Mouse (Mus musculus): ENCODE results near the gene Extl1. TPM values are rescaled to one million over a fixed set of nuclear protein-coding genes. Genes with fewer than 3 reads are reported as not detected.

The Extl1 gene
- polyA plus RNA-seq, 1 experiment from 2014 or later, result 0.26 TPM

GRCm38 (mm10) chr4:134409286-134409685 lies 25.6 kb upstream of the Extl1 start:
- H3K27ac ChIP-seq (ENCODE audit: low read depth, low read length), result no peak overlapping the region
- no peak overlapping the region for H3K9ac ChIP-seq (ENCODE audit: low read depth, low read length)
- H3K27me3 ChIP-seq (ENCODE audit: control insufficient read depth, insufficient read depth, low read length), result no peaks in the 10 kb centered on the region
- no peaks in the 10 kb centered on the region for H3K9me3 ChIP-seq (ENCODE audit: control insufficient read depth, low read length)
- H3K36me3 ChIP-seq (ENCODE audit: control insufficient read depth, insufficient read depth, low read length), result no peaks in the 10 kb centered on the region
- ATAC-seq (ENCODE audit: low FRiP score) (no peak), DNase-seq (ENCODE audit: low spot score) (no peak)
- 73% methylated on average over 5 of the region's 5 CpGs for WGBS
- no peak overlapping the region for H3K4me3 ChIP-seq (ENCODE audit: low read depth, low read length)
- H3K4me1 ChIP-seq (replicated peaks; ENCODE audit: control insufficient read depth, insufficient read depth, low read length), result no peaks in the 10 kb centered on the region
- H3K4me2 ChIP-seq (replicated peaks; ENCODE audit: low read depth, low read length), result no peak overlapping the region

- Histone ChIP-seq H3K27me3 (ENCODE audit: control insufficient read depth, insufficient read depth, low read length) (no peaks in the 10 kb centered on the region), H3K27ac (ENCODE audit: low read depth, low read length) (no peak overlapping the region), H3K36me3 (ENCODE audit: control insufficient read depth, insufficient read depth, low read length) (no peaks in the 10 kb centered on the region), H3K9ac (ENCODE audit: low read depth, low read length) (no peak overlapping the region), H3K4me1 (replicated peaks; ENCODE audit: control insufficient read depth, insufficient read depth, low read length) (peaks cover 5% of the 10 kb centered on the region), H3K4me2 (replicated peaks; ENCODE audit: low read depth, low read length) (no peak overlapping the region), H3K9me3 (ENCODE audit: control insufficient read depth, low read length) (no peaks in the 10 kb centered on the region), H3K4me3 (ENCODE audit: low read depth, low read length) (no peak overlapping the region)
- ATAC-seq (ENCODE audit: low FRiP score) (no peak), DNase-seq (ENCODE audit: low spot score) (no peak)
- WGBS, result 57% methylated on average over 7 of the region's 7 CpGs
These were observed 20.1 kb upstream of the Extl1 start for GRCm38 (mm10) chr4:134403721-134404120.

- DNase-seq (ENCODE audit: low spot score) (no peak), ATAC-seq (ENCODE audit: low FRiP score) (no peak)
- H3K4me2 ChIP-seq (replicated peaks; ENCODE audit: low read depth, low read length), result no peak overlapping the region
- H3K27me3 ChIP-seq (ENCODE audit: control insufficient read depth, insufficient read depth, low read length), result no peaks in the 10 kb centered on the region
- no peak overlapping the region for H3K27ac ChIP-seq (ENCODE audit: low read depth, low read length)
- H3K4me3 ChIP-seq (ENCODE audit: low read depth, low read length), result no peak overlapping the region
- 76% methylated on average over 16 of the region's 16 CpGs for WGBS
- no peaks in the 10 kb centered on the region for H3K9me3 ChIP-seq (ENCODE audit: control insufficient read depth, low read length)
- H3K4me1 ChIP-seq (replicated peaks; ENCODE audit: control insufficient read depth, insufficient read depth, low read length), result peaks cover 5% of the 10 kb centered on the region
- H3K36me3 ChIP-seq (ENCODE audit: control insufficient read depth, insufficient read depth, low read length), result no peaks in the 10 kb centered on the region
- no peak overlapping the region for H3K9ac ChIP-seq (ENCODE audit: low read depth, low read length)
These were observed 19.1 kb upstream of the Extl1 start for GRCm38 (mm10) chr4:134402571-134403262.

GRCm38 (mm10) chr4:134401856-134402570 lies 18.4 kb upstream of the Extl1 start:
- no peak for DNase-seq (ENCODE audit: low spot score)
- no peaks in the 10 kb centered on the region for H3K36me3 ChIP-seq (ENCODE audit: control insufficient read depth, insufficient read depth, low read length)
- 71% methylated on average over 16 of the region's 16 CpGs for WGBS
- no peak overlapping the region for H3K4me2 ChIP-seq (replicated peaks; ENCODE audit: low read depth, low read length)
- no peaks in the 10 kb centered on the region for H3K27me3 ChIP-seq (ENCODE audit: control insufficient read depth, insufficient read depth, low read length)
- H3K4me3 ChIP-seq (ENCODE audit: low read depth, low read length), result no peak overlapping the region
- no peaks in the 10 kb centered on the region for H3K9me3 ChIP-seq (ENCODE audit: control insufficient read depth, low read length)
- H3K9ac ChIP-seq (ENCODE audit: low read depth, low read length), result no peak overlapping the region
- peak; percentile 43; the same call in 1 of the 2 replicates for ATAC-seq (ENCODE audit: low FRiP score)
- H3K4me1 ChIP-seq (replicated peaks; ENCODE audit: control insufficient read depth, insufficient read depth, low read length), result peaks cover 5% of the 10 kb centered on the region
- H3K27ac ChIP-seq (ENCODE audit: low read depth, low read length), result no peak overlapping the region

GRCm38 (mm10) chr4:134401181-134401661 lies 17.6 kb upstream of the Extl1 start:
- H3K9me3 ChIP-seq (ENCODE audit: control insufficient read depth, low read length), result no peaks in the 10 kb centered on the region
- H3K4me1 ChIP-seq (replicated peaks; ENCODE audit: control insufficient read depth, insufficient read depth, low read length), result peaks cover 5% of the 10 kb centered on the region

GRCm38 (mm10) chr4:134400206-134400605 lies 16.6 kb upstream of the Extl1 start:
- no peak overlapping the region for H3K4me2 ChIP-seq (replicated peaks; ENCODE audit: low read depth, low read length)
- H3K36me3 ChIP-seq (ENCODE audit: control insufficient read depth, insufficient read depth, low read length), result no peaks in the 10 kb centered on the region
- H3K9me3 ChIP-seq (ENCODE audit: control insufficient read depth, low read length), result no peaks in the 10 kb centered on the region
- 36% methylated on average over 5 of the region's 5 CpGs for WGBS
- H3K9ac ChIP-seq (ENCODE audit: low read depth, low read length), result no peak overlapping the region
- ATAC-seq (ENCODE audit: low FRiP score) (no peak), DNase-seq (ENCODE audit: low spot score) (no peak)
- H3K27me3 ChIP-seq (ENCODE audit: control insufficient read depth, insufficient read depth, low read length), result no peaks in the 10 kb centered on the region
- no peak overlapping the region for H3K27ac ChIP-seq (ENCODE audit: low read depth, low read length)
- H3K4me1 ChIP-seq (replicated peaks; ENCODE audit: control insufficient read depth, insufficient read depth, low read length), result peaks cover 5% of the 10 kb centered on the region
- H3K4me3 ChIP-seq (ENCODE audit: low read depth, low read length), result no peak overlapping the region

More at GRCm38 (mm10) chr4:134401181-134401661, 17.6 kb upstream of the Extl1 start:
- Histone ChIP-seq H3K27me3 (ENCODE audit: control insufficient read depth, insufficient read depth, low read length) (no peaks in the 10 kb centered on the region), H3K9ac (ENCODE audit: low read depth, low read length) (0 out of 2 replicates have a peak overlapping the region, but pooled peaks have one; percentile 36), H3K27ac (ENCODE audit: low read depth, low read length) (no peak overlapping the region), H3K4me3 (ENCODE audit: low read depth, low read length) (peak overlapping the region; percentile 22; the same call in 1 of the 2 replicates), H3K4me2 (replicated peaks; ENCODE audit: low read depth, low read length) (peak overlapping the region; percentile 39), H3K36me3 (ENCODE audit: control insufficient read depth, insufficient read depth, low read length) (no peaks in the 10 kb centered on the region)
- ATAC-seq (ENCODE audit: low FRiP score) (peak; percentile 80), DNase-seq (ENCODE audit: low spot score) (peak; percentile 66)
- WGBS, result 11% methylated on average over 19 of the region's 19 CpGs

GRCm38 (mm10) chr4:134397732-134398131 lies 14.1 kb upstream of the Extl1 start:
- 90% methylated on average over 9 of the region's 9 CpGs for WGBS
- Histone ChIP-seq H3K36me3 (ENCODE audit: control insufficient read depth, insufficient read depth, low read length) (no peaks in the 10 kb centered on the region), H3K4me3 (ENCODE audit: low read depth, low read length) (no peak overlapping the region), H3K4me1 (replicated peaks; ENCODE audit: control insufficient read depth, insufficient read depth, low read length) (peaks cover 5% of the 10 kb centered on the region), H3K27me3 (ENCODE audit: control insufficient read depth, insufficient read depth, low read length) (no peaks in the 10 kb centered on the region), H3K4me2 (replicated peaks; ENCODE audit: low read depth, low read length) (no peak overlapping the region), H3K9ac (ENCODE audit: low read depth, low read length) (no peak overlapping the region), H3K9me3 (ENCODE audit: control insufficient read depth, low read length) (no peaks in the 10 kb centered on the region), H3K27ac (ENCODE audit: low read depth, low read length) (no peak overlapping the region)
- ATAC-seq (ENCODE audit: low FRiP score) (no peak), DNase-seq (ENCODE audit: low spot score) (no peak)

GRCm38 (mm10) chr4:134397121-134397520 lies 13.5 kb upstream of the Extl1 start:
- Histone ChIP-seq H3K4me2 (replicated peaks; ENCODE audit: low read depth, low read length) (no peak overlapping the region), H3K4me1 (replicated peaks; ENCODE audit: control insufficient read depth, insufficient read depth, low read length) (peaks cover 5% of the 10 kb centered on the region), H3K36me3 (ENCODE audit: control insufficient read depth, insufficient read depth, low read length) (no peaks in the 10 kb centered on the region), H3K4me3 (ENCODE audit: low read depth, low read length) (no peak overlapping the region), H3K9ac (ENCODE audit: low read depth, low read length) (no peak overlapping the region), H3K27me3 (ENCODE audit: control insufficient read depth, insufficient read depth, low read length) (no peaks in the 10 kb centered on the region), H3K27ac (ENCODE audit: low read depth, low read length) (no peak overlapping the region), H3K9me3 (ENCODE audit: control insufficient read depth, low read length) (no peaks in the 10 kb centered on the region)
- 36% methylated on average over 7 of the region's 7 CpGs for whole genome bisulfite sequencing
- DNase-seq (ENCODE audit: low spot score), result no peak
- no peak for ATAC-seq (ENCODE audit: low FRiP score)
